Mouse (Mus musculus): ENCODE measurements around the gene Cnnm1. TPM values are rescaled to one million over a fixed set of nuclear protein-coding genes. Genes with fewer than 3 reads are reported as not detected.

The Cnnm1 gene
- polyA plus RNA-seq, 1 experiment from 2014 or later: 0.43 TPM

GRCm38 (mm10) chr19:43546337-43547117 lies 106.3 kb downstream of the Cnnm1 start:
- ATAC-seq (ENCODE audit: insufficient number of reproducible peaks, insufficient read depth, low FRiP score, low TSS enrichment, low read depth): no peak
- Histone ChIP-seq H3K4me1 (replicated peaks) (peaks cover 11% of the 10 kb centered on the region), H3K4me2 (peak overlapping the region; percentile 36), H3K27me3 (peaks cover under 1% of the 10 kb centered on the region; the same call in 1 of the 2 replicates), H3K9me3 (no peaks in the 10 kb centered on the region), H3K36me3 (no peaks in the 10 kb centered on the region), H3K27ac (no peak overlapping the region), H3K4me3 (replicated peaks) (0 out of 2 replicates have a peak overlapping the region, but pooled peaks have one; percentile 3), H3K9ac (replicated peaks) (peak overlapping the region; percentile 44)
- WGBS: 7% methylated on average over 19 of the region's 19 CpGs

Other genes starting within 250 kb of the Cnnm1 start
- gene Hpse2, start 52.1 kb upstream of the Cnnm1 start, polyA plus RNA-seq (2016; fragmentation: Nextera tagmentation; extraction: Ambion mirVana): 10.1 and 10.4 TPM in 2 replicates
- gene Got1, start 84.2 kb downstream of the Cnnm1 start, polyA plus RNA-seq (2016; fragmentation: Nextera tagmentation; extraction: Ambion mirVana): 41.6 and 42.5 TPM in 2 replicates
- not detected in 2 replicates for gene Nkx2-3, start 171.9 kb downstream of the Cnnm1 start, polyA plus RNA-seq (2016; fragmentation: Nextera tagmentation; extraction: Ambion mirVana)
- 16.8 and 20.4 TPM in 2 replicates for gene Slc25a28, start 234.4 kb downstream of the Cnnm1 start, polyA plus RNA-seq (2016; fragmentation: Nextera tagmentation; extraction: Ambion mirVana)
- gene Entpd7, start 249.2 kb downstream of the Cnnm1 start, polyA plus RNA-seq (2016; fragmentation: Nextera tagmentation; extraction: Ambion mirVana): 10.5 and 11.6 TPM in 2 replicates

Measured in limb, embryonic 12.5 days (tissue).